8 mouse cellular contexts compared by ENCODE assay signal in the genomic region with DNA sequence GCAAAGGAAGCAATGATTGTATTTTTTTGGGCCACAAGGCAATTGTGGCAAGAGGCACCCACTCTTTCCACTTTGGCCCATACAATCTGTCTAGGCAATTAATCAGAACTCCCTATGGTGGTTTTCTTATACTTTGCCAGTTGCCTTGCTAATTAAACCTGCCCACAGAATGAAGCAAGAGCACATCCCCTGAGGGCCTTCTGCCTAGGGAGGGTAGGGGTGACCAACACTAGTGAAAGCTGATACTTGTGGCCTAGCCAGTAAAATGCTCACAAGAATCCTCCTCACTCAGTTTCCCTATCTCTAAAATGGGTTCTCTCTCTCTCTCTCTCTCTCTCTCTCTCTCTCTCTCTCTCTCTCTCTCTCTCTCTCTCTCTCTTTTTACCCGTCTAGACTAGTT. TPM values are rescaled to one million over a fixed set of nuclear protein-coding genes. Genes with fewer than 3 reads are reported as not detected.
DNase-seq lines count a peak whose midpoint lies in the region; ATAC-seq and TF ChIP-seq lines count a peak whose summit lies in the region.

No protein-coding gene starts in this region.

- no peaks in the 10 kb centered on the region for H3K36me3 ChIP-seq in heart, embryonic 11.5 days (ENCODE audit: control insufficient read depth, insufficient read depth, low read length)
- H3K36me3 ChIP-seq in ES-Bruce4 (ENCODE audit: control insufficient read depth, insufficient read depth, low read length, poor library complexity, severe bottlenecking) = no peaks in the 10 kb centered on the region
- no peaks in the 10 kb centered on the region for H3K36me3 ChIP-seq in forebrain, embryonic 16.5 days (ENCODE audit: control insufficient read depth, insufficient read depth)
- no peaks in the 10 kb centered on the region for H3K36me3 ChIP-seq in liver, postnatal 0 days (replicated peaks; ENCODE audit: insufficient read depth, low read length)

- TF ChIP-seq EP300 in ES-Bruce4 (IDR thresholded peaks at IDR 0.05; ENCODE audit: insufficient read depth, low read depth, low read length) = no peak
- no peak for TF ChIP-seq EP300 in liver, postnatal 0 days (IDR thresholded peaks at IDR 0.05; ENCODE audit: low read depth)

- intact Hi-C loops in heart, postnatal 10 days (cut with DNase I) = no loop called here

- H3K27me3 ChIP-seq in heart, embryonic 11.5 days (ENCODE audit: control insufficient read depth, insufficient read depth, low read length) = no peaks in the 10 kb centered on the region
- H3K27me3 ChIP-seq in ES-Bruce4 (ENCODE audit: control insufficient read depth, insufficient read depth, low read length, poor library complexity, severe bottlenecking) = no peaks in the 10 kb centered on the region
- H3K27me3 ChIP-seq in forebrain, embryonic 16.5 days (replicated peaks; ENCODE audit: control insufficient read depth, insufficient read depth, low read length) = no peaks in the 10 kb centered on the region
- no peaks in the 10 kb centered on the region for H3K27me3 ChIP-seq in liver, postnatal 0 days (ENCODE audit: insufficient read depth, low read length)

- no peak for ATAC-seq in heart, embryonic 11.5 days (replicated peaks; ENCODE audit: insufficient number of reproducible peaks, low FRiP score, low TSS enrichment)
- 0 out of 2 replicates have a peak, but pooled peaks have one; percentile 9 for ATAC-seq in forebrain, embryonic 16.5 days
- ATAC-seq in liver, postnatal 0 days = no peak

- H3K27ac ChIP-seq in heart, embryonic 11.5 days (ENCODE audit: low read depth, low read length) = no peak overlapping the region
- peak overlapping the region; percentile 80 for H3K27ac ChIP-seq in ES-Bruce4 (ENCODE audit: insufficient read depth, low read length)
- H3K27ac ChIP-seq in forebrain, embryonic 16.5 days (ENCODE audit: low read length) = no peak overlapping the region
- no peak overlapping the region for H3K27ac ChIP-seq in liver, postnatal 0 days (ENCODE audit: low read depth)

- no peak overlapping the region for H3K9ac ChIP-seq in heart, embryonic 11.5 days (ENCODE audit: low read depth, low read length)
- H3K9ac ChIP-seq in ES-Bruce4 (ENCODE audit: low read depth, poor library complexity, severe bottlenecking) = peak overlapping the region; percentile 95
- H3K9ac ChIP-seq in forebrain, embryonic 16.5 days (replicated peaks; ENCODE audit: low read depth, low read length) = no peak overlapping the region; the same call in 1 of the 2 replicates
- no peak overlapping the region for H3K9ac ChIP-seq in liver, postnatal 0 days (replicated peaks)

- H3K4me1 ChIP-seq in heart, embryonic 11.5 days (ENCODE audit: control insufficient read depth, insufficient read depth, low read length) = no peaks in the 10 kb centered on the region
- H3K4me1 ChIP-seq in ES-Bruce4 (ENCODE audit: control insufficient read depth, insufficient read depth, low read length) = no peaks in the 10 kb centered on the region
- H3K4me1 ChIP-seq in forebrain, embryonic 16.5 days (replicated peaks; ENCODE audit: control insufficient read depth, insufficient read depth, low read length) = no peaks in the 10 kb centered on the region
- no peaks in the 10 kb centered on the region for H3K4me1 ChIP-seq in liver, postnatal 0 days (ENCODE audit: insufficient read depth)

- no peaks in the 10 kb centered on the region for H3K9me3 ChIP-seq in heart, embryonic 11.5 days (replicated peaks; ENCODE audit: control insufficient read depth, low read length)
- no peaks in the 10 kb centered on the region for H3K9me3 ChIP-seq in ES-Bruce4 (replicated peaks; ENCODE audit: control insufficient read depth, insufficient read depth, low read length, poor library complexity, severe bottlenecking)
- H3K9me3 ChIP-seq in forebrain, embryonic 16.5 days (ENCODE audit: control insufficient read depth, low read length) = no peaks in the 10 kb centered on the region
- H3K9me3 ChIP-seq in liver, postnatal 0 days (ENCODE audit: low read length) = no peaks in the 10 kb centered on the region

- TF ChIP-seq POLR2A in ES-Bruce4 (IDR thresholded peaks at IDR 0.05; ENCODE audit: insufficient read depth, low read length) = no peak

- no peak for DNase-seq in heart, postnatal 10 days
- DNase-seq in liver, postnatal 0 days = no peak
- no peak for DNase-seq in retina, embryonic 14.5 days (ENCODE audit: low spot score)
- no peak for DNase-seq in cerebellum, postnatal 36 days
- DNase-seq in ovary, postnatal 14 days (ENCODE audit: low spot score) = no peak

- no peak for TF ChIP-seq CTCF in ES-Bruce4 (IDR thresholded peaks at IDR 0.05; ENCODE audit: low read depth, low read length)
- TF ChIP-seq CTCF in liver, postnatal 0 days (IDR thresholded peaks at IDR 0.05; ENCODE audit: low read depth) = no peak

- peak overlapping the region; percentile 52 for H3K4me3 ChIP-seq in heart, embryonic 11.5 days (ENCODE audit: low read depth, low read length)
- peak overlapping the region; percentile 49 for H3K4me3 ChIP-seq in ES-Bruce4 (ENCODE audit: low read depth, low read length)
- peak overlapping the region; percentile 65 for H3K4me3 ChIP-seq in forebrain, embryonic 16.5 days (replicated peaks; ENCODE audit: low read length)
- peak overlapping the region; percentile 61; the same call in 1 of the 2 replicates for H3K4me3 ChIP-seq in liver, postnatal 0 days (ENCODE audit: low read depth, low read length)

- peak overlapping the region; percentile 60 for H3K4me2 ChIP-seq in heart, embryonic 11.5 days
- peak overlapping the region; percentile 52 for H3K4me2 ChIP-seq in forebrain, embryonic 16.5 days (ENCODE audit: low read length)
- peak overlapping the region; percentile 66; the same call in 1 of the 2 replicates for H3K4me2 ChIP-seq in liver, postnatal 0 days (ENCODE audit: low read depth, low read length)

- WGBS in heart, embryonic 11.5 days (ENCODE audit: insufficient replicate concordance) = 22% methylated on average over 1 of the region's 1 CpGs
- 25% methylated on average over 1 of the region's 1 CpGs for WGBS in forebrain, embryonic 16.5 days
- WGBS in liver, postnatal 0 days (ENCODE audit: insufficient replicate concordance) = 33% methylated on average over 1 of the region's 1 CpGs

RNA-seq across cellular contexts. Expression of a gene that starts 0.4 kb away (rescaled TPM):
- 3.5 and 4.3 TPM in 2 replicates for polyA plus RNA-seq in heart, embryonic 11.5 days (2014; fragmentation: Nextera tagmentation; extraction: Ambion mirVana)
- 10 to 100 TPM; 16.3 to 18.3 TPM for total RNA-seq in heart, postnatal 10 days (2021)
- polyA plus RNA-seq in ES-Bruce4 (2011; ENCODE audit: insufficient read depth, insufficient read length, low read depth, missing spikeins) = 26.3 and 26.8 TPM in 2 replicates
- 5.3 and 6.2 TPM in 2 replicates for polyA plus RNA-seq in forebrain, embryonic 16.5 days (2015; fragmentation: Nextera tagmentation; extraction: Ambion mirVana)
- polyA plus RNA-seq in liver, postnatal 0 days (2015; fragmentation: Nextera tagmentation; extraction: Ambion mirVana) = 1.8 and 2.4 TPM in 2 replicates
